Mouse (Mus musculus) liver, adult 2 months (tissue): ENCODE measurements around the gene 4632433K11Rik.

ENCODE experiments used
- CTCF ChIP-seq: fragments of 200-500 bp; IDR thresholded peaks from 2 replicates; pipeline ENCODE4 v1.5.1; 2011; ENCODE audit warnings: low read depth, low read length, control low read depth
- POLR2A ChIP-seq: fragments of 200-500 bp; IDR thresholded peaks from 2 replicates; pipeline ENCODE4 v1.6.1; 2011; ENCODE audit warnings: low read length, control low read depth; ENCODE audit not compliant: insufficient read depth; ENCODE audit errors: extremely low read depth

- TF ChIP-seq POLR2A, result peak; percentile 39; the same call in 1 of the 2 replicates
- no peak for TF ChIP-seq CTCF
Observed at GRCm38 (mm10) chr7:5061774-5062359, 27.9 kb downstream of the 4632433K11Rik start, which contains the start of gene U2af2.
